Mouse (Mus musculus): Measurements from ENCODE around the gene Ttc9. TPM values are rescaled to one million over a fixed set of nuclear protein-coding genes. Genes with fewer than 3 reads are reported as not detected.

Ttc9 gene
- total and polyA plus RNA-seq, 2 experiments from 2014 or later = 3.6 to 7.9 TPM

GRCm38 (mm10) chr12:81627426-81627825 is 3.6 kb upstream of the Ttc9 start:
- ATAC-seq (ENCODE audit: insufficient read depth, low read depth) = no peak
- H3K4me2 ChIP-seq (ENCODE audit: low read depth, low read length) = no peak overlapping the region
- H3K27ac ChIP-seq (ENCODE audit: low read depth) = no peak overlapping the region
- no peaks in the 10 kb centered on the region for H3K9me3 ChIP-seq (replicated peaks; ENCODE audit: control insufficient read depth, low read length)
- TF ChIP-seq CTCF (IDR thresholded peaks at IDR 0.05; ENCODE audit: low read depth) = no peak
- TF ChIP-seq EP300 (IDR thresholded peaks at IDR 0.05; ENCODE audit: low read depth) = no peak
- peaks cover 8% of the 10 kb centered on the region; the same call in 1 of the 2 replicates for H3K4me1 ChIP-seq (ENCODE audit: control insufficient read depth, insufficient read depth)
- no peak for DNase-seq (ENCODE audit: low spot score)
- peaks cover 49% of the 10 kb centered on the region for H3K27me3 ChIP-seq (ENCODE audit: control insufficient read depth, insufficient read depth, low read length)
- 70% methylated on average over 6 of the region's 6 CpGs for WGBS
- no peak overlapping the region for H3K4me3 ChIP-seq (ENCODE audit: low read depth, low read length)
- H3K36me3 ChIP-seq (replicated peaks; ENCODE audit: control insufficient read depth, insufficient read depth, low read length) = no peaks in the 10 kb centered on the region
- H3K9ac ChIP-seq (replicated peaks; ENCODE audit: low read depth, low read length) = no peak overlapping the region

GRCm38 (mm10) chr12:81628091-81628490 is 3.0 kb upstream of the Ttc9 start:
- Histone ChIP-seq H3K4me1 (ENCODE audit: control insufficient read depth, insufficient read depth) (peaks cover 8% of the 10 kb centered on the region; the same call in 1 of the 2 replicates), H3K9me3 (replicated peaks; ENCODE audit: control insufficient read depth, low read length) (no peaks in the 10 kb centered on the region), H3K4me3 (ENCODE audit: low read depth, low read length) (no peak overlapping the region), H3K4me2 (ENCODE audit: low read depth, low read length) (no peak overlapping the region), H3K9ac (replicated peaks; ENCODE audit: low read depth, low read length) (no peak overlapping the region), H3K27ac (ENCODE audit: low read depth) (no peak overlapping the region), H3K36me3 (replicated peaks; ENCODE audit: control insufficient read depth, insufficient read depth, low read length) (no peaks in the 10 kb centered on the region), H3K27me3 (ENCODE audit: control insufficient read depth, insufficient read depth, low read length) (peaks cover 55% of the 10 kb centered on the region)
- no peak for ATAC-seq (ENCODE audit: insufficient read depth, low read depth)
- 72% methylated on average over 4 of the region's 4 CpGs for WGBS
- no peak for TF ChIP-seq EP300 (IDR thresholded peaks at IDR 0.05; ENCODE audit: low read depth)
- no peak for TF ChIP-seq CTCF (IDR thresholded peaks at IDR 0.05; ENCODE audit: low read depth)
- no peak for DNase-seq (ENCODE audit: low spot score)

GRCm38 (mm10) chr12:81630520-81630914 is 532 bp upstream of the Ttc9 start:
- Histone ChIP-seq H3K9me3 (replicated peaks; ENCODE audit: control insufficient read depth, low read length) (no peaks in the 10 kb centered on the region), H3K27ac (ENCODE audit: low read depth) (no peak overlapping the region), H3K36me3 (replicated peaks; ENCODE audit: control insufficient read depth, insufficient read depth, low read length) (no peaks in the 10 kb centered on the region), H3K4me1 (ENCODE audit: control insufficient read depth, insufficient read depth) (peaks cover 8% of the 10 kb centered on the region; the same call in 1 of the 2 replicates), H3K4me2 (ENCODE audit: low read depth, low read length) (peak overlapping the region; percentile 84), H3K4me3 (ENCODE audit: low read depth, low read length) (peak overlapping the region; percentile 55), H3K9ac (replicated peaks; ENCODE audit: low read depth, low read length) (no peak overlapping the region; the same call in 1 of the 2 replicates), H3K27me3 (ENCODE audit: control insufficient read depth, insufficient read depth, low read length) (peaks cover 59% of the 10 kb centered on the region)
- DNase-seq (ENCODE audit: low spot score) (no peak), ATAC-seq (ENCODE audit: insufficient read depth, low read depth) (no peak)
- 2% methylated on average over 16 of the region's 16 CpGs for WGBS
- no peak for TF ChIP-seq EP300 (IDR thresholded peaks at IDR 0.05; ENCODE audit: low read depth)
- no peak for TF ChIP-seq CTCF (IDR thresholded peaks at IDR 0.05; ENCODE audit: low read depth)

DNA sequence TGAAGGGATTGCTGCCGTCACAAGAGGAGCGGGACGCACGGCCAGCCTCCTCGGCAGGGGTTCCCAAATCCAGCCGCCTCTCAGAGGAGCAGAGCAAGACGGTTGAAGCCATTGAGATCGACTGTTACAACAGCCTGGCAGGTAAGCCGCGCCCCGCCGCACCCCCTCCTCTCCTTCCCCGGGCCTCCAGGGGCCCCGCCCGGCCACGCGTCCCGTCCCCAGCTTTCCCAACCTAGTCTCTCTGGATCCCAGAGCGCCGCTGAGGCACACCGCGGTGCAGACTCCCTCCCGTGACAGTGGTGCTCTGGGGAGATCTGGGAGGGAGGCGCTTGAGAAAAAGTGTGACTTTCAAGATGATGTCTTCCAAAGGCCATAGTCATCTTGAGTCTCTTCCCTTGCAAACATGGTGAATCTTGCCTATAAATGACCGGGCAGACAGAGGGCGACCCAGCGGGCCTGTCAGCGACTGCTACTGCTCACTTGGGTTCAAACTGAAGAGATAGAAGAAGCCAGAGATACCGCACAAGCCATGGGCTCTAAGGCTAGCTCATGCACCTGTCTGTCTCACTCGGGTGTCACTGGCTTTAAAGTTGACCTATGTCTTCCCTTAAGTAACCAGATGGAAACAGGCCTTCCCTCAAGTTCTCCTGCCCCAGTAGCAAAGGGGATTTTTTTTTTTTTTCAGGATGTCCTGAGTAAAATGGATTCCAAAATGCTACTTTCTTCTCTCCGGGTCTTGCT is 782 bp downstream of the Ttc9 start:
- no peaks in the 10 kb centered on the region for H3K36me3 ChIP-seq (replicated peaks; ENCODE audit: control insufficient read depth, insufficient read depth, low read length)
- peaks cover 8% of the 10 kb centered on the region; the same call in 1 of the 2 replicates for H3K4me1 ChIP-seq (ENCODE audit: control insufficient read depth, insufficient read depth)
- H3K27ac ChIP-seq (ENCODE audit: low read depth) = no peak overlapping the region
- H3K9me3 ChIP-seq (replicated peaks; ENCODE audit: control insufficient read depth, low read length) = no peaks in the 10 kb centered on the region
- peaks cover 59% of the 10 kb centered on the region for H3K27me3 ChIP-seq (ENCODE audit: control insufficient read depth, insufficient read depth, low read length)
- TF ChIP-seq CTCF (IDR thresholded peaks at IDR 0.05; ENCODE audit: low read depth) (no peak), EP300 (IDR thresholded peaks at IDR 0.05; ENCODE audit: low read depth) (no peak)
- peak overlapping the region; percentile 55 for H3K4me3 ChIP-seq (ENCODE audit: low read depth, low read length)
- peak overlapping the region; percentile 35 for H3K9ac ChIP-seq (replicated peaks; ENCODE audit: low read depth, low read length)
- 2% methylated on average over 31 of the region's 31 CpGs for WGBS
- ATAC-seq (ENCODE audit: insufficient read depth, low read depth) (no peak), DNase-seq (ENCODE audit: low spot score) (no peak)
- H3K4me2 ChIP-seq (ENCODE audit: low read depth, low read length) = peak overlapping the region; percentile 84

DNA sequence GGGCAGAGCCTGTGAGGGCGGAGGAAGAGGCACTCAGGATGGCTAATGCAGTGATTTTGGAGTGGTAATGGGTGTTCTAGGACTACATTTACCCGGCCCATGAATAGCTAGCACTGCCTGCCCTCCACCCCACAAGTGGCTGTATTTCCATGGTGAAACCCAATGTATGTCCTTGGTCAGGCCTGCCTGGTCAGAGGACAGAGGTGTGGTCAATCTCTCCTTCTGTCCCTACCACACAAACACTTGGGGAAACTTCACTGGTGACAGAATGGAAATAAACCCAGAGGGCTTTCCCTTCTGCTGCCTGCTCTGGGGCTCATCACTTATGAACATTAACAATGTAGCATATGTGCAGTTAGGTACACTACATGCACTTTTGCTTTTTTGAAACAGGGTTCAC is 2.2 kb downstream of the Ttc9 start:
- no peak overlapping the region for H3K4me3 ChIP-seq (ENCODE audit: low read depth, low read length)
- 82% methylated on average over 2 of the region's 2 CpGs for WGBS
- no peaks in the 10 kb centered on the region for H3K36me3 ChIP-seq (replicated peaks; ENCODE audit: control insufficient read depth, insufficient read depth, low read length)
- no peak overlapping the region for H3K9ac ChIP-seq (replicated peaks; ENCODE audit: low read depth, low read length)
- ATAC-seq (ENCODE audit: insufficient read depth, low read depth) = no peak
- H3K4me2 ChIP-seq (ENCODE audit: low read depth, low read length) = no peak overlapping the region
- H3K9me3 ChIP-seq (replicated peaks; ENCODE audit: control insufficient read depth, low read length) = no peaks in the 10 kb centered on the region
- no peak for DNase-seq (ENCODE audit: low spot score)
- no peak for TF ChIP-seq CTCF (IDR thresholded peaks at IDR 0.05; ENCODE audit: low read depth)
- no peak for TF ChIP-seq EP300 (IDR thresholded peaks at IDR 0.05; ENCODE audit: low read depth)
- H3K27me3 ChIP-seq (ENCODE audit: control insufficient read depth, insufficient read depth, low read length) = peaks cover 52% of the 10 kb centered on the region
- no peak overlapping the region for H3K27ac ChIP-seq (ENCODE audit: low read depth)
- H3K4me1 ChIP-seq (ENCODE audit: control insufficient read depth, insufficient read depth) = peaks cover 8% of the 10 kb centered on the region; the same call in 1 of the 2 replicates

Data from heart, postnatal 0 days (tissue).